Mouse (Mus musculus): ENCODE data around the gene Tpm4.

Gene Tpm4

GRCm38 (mm10) chr8:72143256-72143824 lies 8.6 kb downstream of the Tpm4 start:
- no peak for DNase-seq (ENCODE audit: low spot score in 2 of 2)

GRCm38 (mm10) chr8:72144345-72144975 lies 9.7 kb downstream of the Tpm4 start:
- no peak for DNase-seq (ENCODE audit: low spot score in 2 of 2)

GRCm38 (mm10) chr8:72145511-72145910 lies 10.7 kb downstream of the Tpm4 start:
- no peak for DNase-seq (ENCODE audit: low spot score in 2 of 2)

GRCm38 (mm10) chr8:72146056-72146455 lies 11.3 kb downstream of the Tpm4 start:
- no peak for DNase-seq (ENCODE audit: low spot score in 2 of 2)

- no peak for DNase-seq (ENCODE audit: low spot score in 2 of 2)
Observed at GRCm38 (mm10) chr8:72146556-72146955, 11.8 kb downstream of the Tpm4 start.

- DNase-seq (ENCODE audit: low spot score in 2 of 2): no peak
Observed at GRCm38 (mm10) chr8:72147266-72147665, 12.5 kb downstream of the Tpm4 start.

GRCm38 (mm10) chr8:72149056-72149455 lies 14.3 kb downstream of the Tpm4 start:
- no peak for DNase-seq (ENCODE audit: low spot score in 2 of 2)

GRCm38 (mm10) chr8:72151418-72152078 lies 16.8 kb downstream of the Tpm4 start:
- DNase-seq (ENCODE audit: low spot score in 2 of 2): no peak

GRCm38 (mm10) chr8:72153382-72153781 lies 18.6 kb downstream of the Tpm4 start:
- DNase-seq (ENCODE audit: low spot score in 2 of 2): no peak

- DNase-seq (ENCODE audit: low spot score in 2 of 2): no peak
Observed at GRCm38 (mm10) chr8:72158096-72158495, 23.3 kb downstream of the Tpm4 start.

- DNase-seq (ENCODE audit: low spot score in 2 of 2): no peak
Observed at GRCm38 (mm10) chr8:72158726-72159125, 24.0 kb downstream of the Tpm4 start.

GRCm38 (mm10) chr8:72160007-72160406 lies 25.2 kb downstream of the Tpm4 start:
- DNase-seq (ENCODE audit: low spot score in 2 of 2): no peak

- DNase-seq (ENCODE audit: low spot score in 2 of 2): peak; percentile 99 to 100
Observed at GRCm38 (mm10) chr8:72160707-72161697, 26.2 kb downstream of the Tpm4 start, which contains the start of gene Rab8a. Rab8a (plus strand) TSS chr8:72161200.

GRCm38 (mm10) chr8:72162821-72163220 lies 28.0 kb downstream of the Tpm4 start:
- DNase-seq (ENCODE audit: low spot score in 2 of 2): no peak

- no peak for DNase-seq (ENCODE audit: low spot score in 2 of 2)
Observed at GRCm38 (mm10) chr8:72169098-72169668, 34.4 kb downstream of the Tpm4 start.

- DNase-seq (ENCODE audit: low spot score in 2 of 2): no peak
Observed at GRCm38 (mm10) chr8:72169681-72170249, 35.0 kb downstream of the Tpm4 start.

GRCm38 (mm10) chr8:72177346-72177925 lies 42.7 kb downstream of the Tpm4 start:
- DNase-seq (ENCODE audit: low spot score in 2 of 2): peak; percentile 25 to 54

- no peak for DNase-seq (ENCODE audit: low spot score in 2 of 2)
Observed at GRCm38 (mm10) chr8:72183554-72184202, 48.9 kb downstream of the Tpm4 start.

GRCm38 (mm10) chr8:72187793-72188331 lies 53.1 kb downstream of the Tpm4 start:
- no peak for DNase-seq (ENCODE audit: low spot score in 2 of 2)
